Mouse (Mus musculus) kidney, adult 2 months (tissue): Measurements from ENCODE around the gene Prkn.

Experiments used
- CTCF ChIP-seq: fragments of 200-500 bp; conservative IDR thresholded peaks from 2 replicates; pipeline ENCODE4 v1.5.1; 2011; ENCODE audit warnings: low read depth, mild to moderate bottlenecking, control low read depth, low read length, moderate library complexity, mixed read lengths; ENCODE audit not compliant: insufficient read depth, insufficient read length
- POLR2A ChIP-seq: fragments of 200-500 bp; IDR thresholded peaks from one replicate; pipeline ENCODE4 v1.6.1; 2011; ENCODE audit warnings: low read depth, low read length, control low read depth

DNA sequence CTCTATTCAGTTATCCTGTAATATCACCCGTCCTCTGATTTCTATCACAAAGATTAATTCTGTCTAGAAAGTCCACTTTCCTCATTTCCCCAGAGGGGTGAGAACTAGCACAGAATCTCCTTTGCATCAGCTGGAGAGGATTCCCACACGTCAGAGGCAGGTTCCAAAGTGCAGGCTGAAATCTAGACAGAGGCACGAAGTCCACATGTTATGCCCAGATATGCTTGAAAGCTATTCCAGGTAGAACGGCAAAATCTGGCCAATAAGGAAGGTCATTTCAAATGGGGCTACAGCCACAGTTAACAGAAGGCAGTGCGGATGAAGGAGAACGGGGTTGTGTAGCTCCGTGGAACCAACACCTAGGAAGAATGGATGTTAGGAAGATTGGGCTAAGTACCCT lies 478.8 kb downstream of the Prkn start:
- TF ChIP-seq CTCF (no peak), POLR2A (no peak)
